Mouse (Mus musculus): Measurements from ENCODE around the gene AC109138.7.
"Not testable (repeated sequence)": the region's sequence is repeated elsewhere in the genome, so short reads cannot be mapped to it uniquely, and the experiment has no call there.

AC109138.7 gene

GRCm38 (mm10) chr19:4234548-4234947 lies 20.4 kb downstream of the AC109138.7 start:
- no peak for TF ChIP-seq CTCF (conservative IDR thresholded peaks at IDR 0.05; ENCODE audit: low read length)
- TF ChIP-seq NANOG (IDR thresholded peaks at IDR 0.05; ENCODE audit: borderline replicate concordance, low read length), result no peak
- TF ChIP-seq POU5F1 (IDR thresholded peaks at IDR 0.05; ENCODE audit: borderline replicate concordance, low read length), result no peak
- peaks cover 5% of the 10 kb centered on the region; the same call in 1 of the 2 replicates for H3K27me3 ChIP-seq (ENCODE audit: insufficient read depth, low read length)
- H3K9me3 ChIP-seq (ENCODE audit: low read length), result no peaks in the 10 kb centered on the region
- no peaks in the 10 kb centered on the region for H3K36me3 ChIP-seq (ENCODE audit: insufficient read depth, low read length)
- peaks cover 34% of the 10 kb centered on the region for H3K4me1 ChIP-seq (replicated peaks; ENCODE audit: low read depth, low read length)
- no peak overlapping the region for H3K4me3 ChIP-seq (replicated peaks; ENCODE audit: low read length)

GRCm38 (mm10) chr19:4240247-4240668 lies 26.1 kb downstream of the AC109138.7 start:
- Histone ChIP-seq H3K4me3 (replicated peaks; ENCODE audit: low read length) (no peak overlapping the region), H3K4me1 (replicated peaks; ENCODE audit: low read depth, low read length) (peaks cover 7% of the 10 kb centered on the region; the same call in 1 of the 2 replicates), H3K9me3 (ENCODE audit: low read length) (no peaks in the 10 kb centered on the region), H3K27me3 (ENCODE audit: insufficient read depth, low read length) (peaks cover 2% of the 10 kb centered on the region; the same call in 1 of the 2 replicates), H3K36me3 (ENCODE audit: insufficient read depth, low read length) (no peaks in the 10 kb centered on the region)
- TF ChIP-seq POU5F1 (IDR thresholded peaks at IDR 0.05; ENCODE audit: borderline replicate concordance, low read length) (no peak), CTCF (conservative IDR thresholded peaks at IDR 0.05; ENCODE audit: low read length) (no peak), NANOG (IDR thresholded peaks at IDR 0.05; ENCODE audit: borderline replicate concordance, low read length) (no peak)

- Histone ChIP-seq H3K4me3 (replicated peaks; ENCODE audit: low read length) (no peak overlapping the region), H3K4me1 (replicated peaks; ENCODE audit: low read depth, low read length) (no peaks in the 10 kb centered on the region; the same call in 1 of the 2 replicates), H3K36me3 (ENCODE audit: insufficient read depth, low read length) (no peaks in the 10 kb centered on the region), H3K9me3 (ENCODE audit: low read length) (no peaks in the 10 kb centered on the region), H3K27me3 (ENCODE audit: insufficient read depth, low read length) (peaks cover 2% of the 10 kb centered on the region; the same call in 1 of the 2 replicates)
- TF ChIP-seq NANOG (IDR thresholded peaks at IDR 0.05; ENCODE audit: borderline replicate concordance, low read length) (no peak), CTCF (conservative IDR thresholded peaks at IDR 0.05; ENCODE audit: low read length) (no peak), POU5F1 (IDR thresholded peaks at IDR 0.05; ENCODE audit: borderline replicate concordance, low read length) (no peak)
These were observed 28.3 kb downstream of the AC109138.7 start for GRCm38 (mm10) chr19:4242416-4242815.

GRCm38 (mm10) chr19:4244775-4245174 lies 30.6 kb downstream of the AC109138.7 start:
- Histone ChIP-seq H3K4me3 (replicated peaks; ENCODE audit: low read length) (no peak overlapping the region), H3K9me3 (ENCODE audit: low read length) (no peaks in the 10 kb centered on the region), H3K4me1 (replicated peaks; ENCODE audit: low read depth, low read length) (no peaks in the 10 kb centered on the region; the same call in 1 of the 2 replicates), H3K36me3 (ENCODE audit: insufficient read depth, low read length) (no peaks in the 10 kb centered on the region), H3K27me3 (ENCODE audit: insufficient read depth, low read length) (no peaks in the 10 kb centered on the region)
- no peak for TF ChIP-seq NANOG (IDR thresholded peaks at IDR 0.05; ENCODE audit: borderline replicate concordance, low read length)
- TF ChIP-seq CTCF (conservative IDR thresholded peaks at IDR 0.05; ENCODE audit: low read length), result no peak
- no peak for TF ChIP-seq POU5F1 (IDR thresholded peaks at IDR 0.05; ENCODE audit: borderline replicate concordance, low read length)

GRCm38 (mm10) chr19:4247010-4247409 lies 32.9 kb downstream of the AC109138.7 start:
- no peak for TF ChIP-seq POU5F1 (IDR thresholded peaks at IDR 0.05; ENCODE audit: borderline replicate concordance, low read length)
- TF ChIP-seq CTCF (conservative IDR thresholded peaks at IDR 0.05; ENCODE audit: low read length), result peak; percentile 70
- Histone ChIP-seq H3K27me3 (ENCODE audit: insufficient read depth, low read length) (no peaks in the 10 kb centered on the region), H3K36me3 (ENCODE audit: insufficient read depth, low read length) (no peaks in the 10 kb centered on the region), H3K9me3 (ENCODE audit: low read length) (no peaks in the 10 kb centered on the region), H3K4me3 (replicated peaks; ENCODE audit: low read length) (no peak overlapping the region), H3K4me1 (replicated peaks; ENCODE audit: low read depth, low read length) (no peaks in the 10 kb centered on the region; the same call in 1 of the 2 replicates)

- H3K36me3 ChIP-seq (ENCODE audit: insufficient read depth, low read length); H3K4me1 ChIP-seq (replicated peaks; ENCODE audit: low read depth, low read length); H3K27me3 ChIP-seq (ENCODE audit: insufficient read depth, low read length); H3K9me3 ChIP-seq (ENCODE audit: low read length); H3K4me3 ChIP-seq (replicated peaks; ENCODE audit: low read length): not testable (repeated sequence)
These were observed 34.5 kb downstream of the AC109138.7 start for GRCm38 (mm10) chr19:4248683-4249082.

GRCm38 (mm10) chr19:4254230-4254629 lies 40.1 kb downstream of the AC109138.7 start:
- Histone ChIP-seq H3K4me1 (replicated peaks; ENCODE audit: low read depth, low read length) (peaks cover 19% of the 10 kb centered on the region), H3K4me3 (replicated peaks; ENCODE audit: low read length) (no peak overlapping the region), H3K27me3 (ENCODE audit: insufficient read depth, low read length) (peaks cover 5% of the 10 kb centered on the region; the same call in 1 of the 2 replicates), H3K9me3 (ENCODE audit: low read length) (no peaks in the 10 kb centered on the region), H3K36me3 (ENCODE audit: insufficient read depth, low read length) (no peaks in the 10 kb centered on the region)
- no peak for TF ChIP-seq NANOG (IDR thresholded peaks at IDR 0.05; ENCODE audit: borderline replicate concordance, low read length)
- no peak for TF ChIP-seq POU5F1 (IDR thresholded peaks at IDR 0.05; ENCODE audit: borderline replicate concordance, low read length)
- no peak for TF ChIP-seq CTCF (conservative IDR thresholded peaks at IDR 0.05; ENCODE audit: low read length)

GRCm38 (mm10) chr19:4255583-4256162 lies 41.5 kb downstream of the AC109138.7 start:
- no peak overlapping the region for H3K4me3 ChIP-seq (replicated peaks; ENCODE audit: low read length)
- peaks cover 19% of the 10 kb centered on the region for H3K4me1 ChIP-seq (replicated peaks; ENCODE audit: low read depth, low read length)
- no peaks in the 10 kb centered on the region for H3K36me3 ChIP-seq (ENCODE audit: insufficient read depth, low read length)
- TF ChIP-seq NANOG (IDR thresholded peaks at IDR 0.05; ENCODE audit: borderline replicate concordance, low read length), result no peak
- no peak for TF ChIP-seq POU5F1 (IDR thresholded peaks at IDR 0.05; ENCODE audit: borderline replicate concordance, low read length)
- TF ChIP-seq CTCF (conservative IDR thresholded peaks at IDR 0.05; ENCODE audit: low read length), result peak; percentile 68
- peaks cover 5% of the 10 kb centered on the region; the same call in 1 of the 2 replicates for H3K27me3 ChIP-seq (ENCODE audit: insufficient read depth, low read length)
- H3K9me3 ChIP-seq (ENCODE audit: low read length), result no peaks in the 10 kb centered on the region

All from E14TG2a.4 (cell line).